Mouse (Mus musculus): ENCODE data around the gene Ccno. TPM values are rescaled to one million over a fixed set of nuclear protein-coding genes. Genes with fewer than 3 reads are reported as not detected.

Gene Ccno
- polyA plus RNA-seq, 1 experiment from 2014 or later, result 0.63 TPM

DNA sequence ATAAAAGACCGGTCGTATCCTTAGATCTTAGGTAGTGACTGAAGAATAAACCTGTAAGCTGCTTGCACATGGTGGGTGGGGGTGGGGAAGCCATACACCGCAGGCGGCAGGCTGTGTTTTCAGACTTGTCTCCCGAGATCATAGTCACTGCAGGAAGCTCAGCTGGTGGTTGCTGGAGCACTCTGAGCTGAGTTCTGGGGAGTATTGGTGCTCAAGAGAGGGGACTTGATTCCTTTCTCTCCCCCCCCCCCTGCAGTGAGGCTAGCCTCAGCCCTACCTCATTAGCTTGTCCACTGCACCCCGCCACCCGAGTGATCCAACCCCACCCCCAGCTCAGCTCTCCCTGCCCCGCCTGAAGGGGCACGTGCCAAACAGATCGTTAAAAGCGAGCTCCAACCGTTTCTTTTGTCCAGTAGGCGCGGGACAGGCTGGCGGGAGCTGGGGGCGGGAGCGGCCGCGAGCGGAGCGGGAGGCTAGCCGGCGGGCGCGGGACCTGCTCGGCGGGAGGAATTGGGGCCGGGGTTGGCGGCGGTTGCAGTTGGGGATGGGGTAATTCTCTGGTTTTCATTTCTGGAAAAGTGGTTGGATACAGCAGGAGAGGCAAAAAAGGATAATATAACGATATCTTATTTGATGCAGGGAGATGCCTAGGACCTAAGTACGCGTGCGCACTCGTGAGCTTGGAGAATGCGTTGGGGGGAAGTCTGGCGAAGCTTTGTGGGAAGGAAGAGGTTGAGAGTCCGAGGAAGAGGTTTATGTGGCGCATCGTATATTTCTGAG, 44.4 kb downstream of the Ccno start:
- under 1% methylated on average over 40 of the region's 40 CpGs for WGBS
- peaks cover 57% of the 10 kb centered on the region for H3K27me3 ChIP-seq (ENCODE audit: control insufficient read depth, insufficient read depth, low read length)
- H3K4me1 ChIP-seq (ENCODE audit: control insufficient read depth in 2 of 2, insufficient read depth in 2 of 2, low read length in 2 of 2), result peaks cover 4 to 6% of the 10 kb centered on the region in 2 experiments; a peak in 2 of 4 replicates
- ATAC-seq (ENCODE audit: insufficient number of reproducible peaks, insufficient read depth, low FRiP score, low read depth), result no peak
- H3K9ac ChIP-seq (ENCODE audit: low read length), result peak overlapping the region; percentile 61
- no peaks in the 10 kb centered on the region for H3K36me3 ChIP-seq (ENCODE audit: control insufficient read depth, insufficient read depth, low read length)
- H3K4me2 ChIP-seq (ENCODE audit: low read length), result peak overlapping the region; percentile 98
- no peaks in the 10 kb centered on the region for H3K9me3 ChIP-seq (ENCODE audit: control insufficient read depth, low read length)
- peak overlapping the region; percentile 54 to 64 for H3K4me3 ChIP-seq (ENCODE audit: control insufficient read depth in 1 of 2, insufficient read depth in 1 of 2, low read depth in 1 of 2, low read length in 2 of 2)
- H3K27ac ChIP-seq (replicated peaks in 1 of 2; ENCODE audit: control insufficient read depth in 1 of 2, insufficient read depth in 1 of 2, low read depth in 2 of 2, low read length in 2 of 2), result no peak overlapping the region

DNA sequence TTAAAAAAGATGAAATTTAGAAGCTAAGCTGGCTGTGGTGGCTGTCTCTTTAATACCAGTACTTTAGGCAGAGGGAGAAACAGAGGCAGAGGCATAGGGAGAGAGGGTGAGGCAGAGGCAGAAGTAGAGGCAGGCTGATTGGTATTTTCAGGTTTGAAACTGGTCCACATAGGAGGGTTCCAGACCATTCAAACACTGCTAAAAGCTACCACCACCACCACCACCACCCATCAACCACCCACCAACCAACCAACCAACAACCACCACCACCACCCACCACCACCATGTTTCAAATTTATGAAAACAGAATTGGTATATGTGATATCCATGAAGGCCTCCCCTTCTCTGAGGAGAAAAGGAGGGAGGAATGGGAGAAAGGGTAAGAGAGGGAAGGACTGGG, 45.2 kb downstream of the Ccno start:
- no peak overlapping the region for H3K27ac ChIP-seq (replicated peaks in 1 of 2; ENCODE audit: control insufficient read depth in 1 of 2, insufficient read depth in 1 of 2, low read depth in 2 of 2, low read length in 2 of 2)
- no peak for ATAC-seq (ENCODE audit: insufficient number of reproducible peaks, insufficient read depth, low FRiP score, low read depth)
- H3K9ac ChIP-seq (ENCODE audit: low read length), result no peak overlapping the region
- no peak overlapping the region for H3K4me2 ChIP-seq (ENCODE audit: low read length)
- H3K36me3 ChIP-seq (ENCODE audit: control insufficient read depth, insufficient read depth, low read length), result no peaks in the 10 kb centered on the region
- no peaks in the 10 kb centered on the region for H3K9me3 ChIP-seq (ENCODE audit: control insufficient read depth, low read length)
- H3K4me3 ChIP-seq (ENCODE audit: control insufficient read depth in 1 of 2, insufficient read depth in 1 of 2, low read depth in 1 of 2, low read length in 2 of 2), result no peak overlapping the region
- peaks cover 4 to 6% of the 10 kb centered on the region in 2 experiments; a peak in 2 of 4 replicates for H3K4me1 ChIP-seq (ENCODE audit: control insufficient read depth in 2 of 2, insufficient read depth in 2 of 2, low read length in 2 of 2)
- H3K27me3 ChIP-seq (ENCODE audit: control insufficient read depth, insufficient read depth, low read length), result peaks cover 57% of the 10 kb centered on the region

DNA sequence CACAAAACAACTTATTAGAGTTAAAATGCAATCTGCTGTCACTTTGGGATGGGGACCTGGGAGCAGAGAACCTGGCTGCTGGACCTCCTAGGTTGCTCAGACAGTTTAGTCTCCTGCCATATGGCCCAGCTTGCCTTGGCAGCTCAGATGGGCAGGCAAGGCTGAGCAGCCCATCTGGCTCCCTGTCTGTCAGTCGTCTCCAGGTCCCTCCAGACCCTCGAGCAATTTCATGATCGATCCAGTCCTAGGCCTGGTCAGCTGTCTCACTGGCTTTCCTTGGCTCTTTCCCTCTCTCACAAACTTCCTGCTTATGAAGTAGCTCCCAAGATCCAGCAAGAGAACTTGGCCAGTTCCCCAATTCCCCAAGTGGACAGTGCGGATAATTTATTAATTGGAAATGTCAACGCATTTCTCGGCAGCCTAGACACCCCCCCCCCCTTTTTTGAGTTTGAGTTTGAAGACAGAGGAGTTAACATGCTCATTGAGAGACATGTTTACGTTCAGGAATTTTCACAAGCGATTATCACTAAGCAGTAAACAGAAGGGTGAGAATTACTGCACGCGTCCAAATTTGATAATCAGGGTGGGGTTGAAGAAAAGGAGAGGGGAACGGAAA, 46.8 kb downstream of the Ccno start:
- no peak overlapping the region; the same call in 1 of the 2 replicates for H3K9ac ChIP-seq (ENCODE audit: low read length)
- peaks cover 4 to 6% of the 10 kb centered on the region in 2 experiments; a peak in 2 of 4 replicates for H3K4me1 ChIP-seq (ENCODE audit: control insufficient read depth in 2 of 2, insufficient read depth in 2 of 2, low read length in 2 of 2)
- H3K36me3 ChIP-seq (ENCODE audit: control insufficient read depth, insufficient read depth, low read length), result no peaks in the 10 kb centered on the region
- H3K27ac ChIP-seq (replicated peaks in 1 of 2; ENCODE audit: control insufficient read depth in 1 of 2, insufficient read depth in 1 of 2, low read depth in 2 of 2, low read length in 2 of 2), result no peak overlapping the region
- no peaks in the 10 kb centered on the region for H3K9me3 ChIP-seq (ENCODE audit: control insufficient read depth, low read length)
- ATAC-seq (ENCODE audit: insufficient number of reproducible peaks, insufficient read depth, low FRiP score, low read depth), result no peak
- H3K4me2 ChIP-seq (ENCODE audit: low read length), result peak overlapping the region; percentile 74
- WGBS, result 5% methylated on average over 11 of the region's 11 CpGs
- H3K4me3 ChIP-seq (ENCODE audit: control insufficient read depth in 1 of 2, insufficient read depth in 1 of 2, low read depth in 1 of 2, low read length in 2 of 2), result peak overlapping the region; percentile 43 to 55
- H3K27me3 ChIP-seq (ENCODE audit: control insufficient read depth, insufficient read depth, low read length), result peaks cover 50% of the 10 kb centered on the region

DNA sequence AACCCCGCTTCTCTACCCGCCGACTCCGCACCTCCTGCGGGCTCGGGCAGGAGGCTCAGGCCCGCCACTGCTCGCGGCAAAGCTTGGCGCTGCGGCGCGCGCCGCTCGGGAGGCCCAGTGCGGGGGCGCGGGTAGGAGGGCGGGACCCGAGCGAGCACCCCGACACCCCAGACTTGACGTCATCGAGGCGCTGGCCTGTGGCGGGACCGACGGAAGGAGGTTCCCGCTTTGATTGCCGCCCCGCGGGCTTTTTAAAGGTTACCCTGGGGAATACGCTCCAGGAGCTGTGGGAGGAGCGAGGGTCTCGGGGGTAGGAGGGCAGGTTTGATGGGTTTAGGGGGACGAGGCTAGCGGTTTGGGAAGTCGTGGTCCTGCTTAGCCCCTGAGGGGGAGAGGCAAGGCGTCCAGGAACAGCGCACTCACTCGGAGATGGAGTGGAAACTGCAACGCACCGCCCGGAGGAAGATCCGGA, 47.4 kb downstream of the Ccno start, which contains the start of gene Cdc20b:
Gene Cdc20b, plus strand, starts transcription at position 162 of the 472 bp plus-strand sequence.
- Histone ChIP-seq H3K9me3 (ENCODE audit: control insufficient read depth, low read length) (no peaks in the 10 kb centered on the region), H3K9ac (ENCODE audit: low read length) (peak within 1 kb of the TSS; percentile 28; the same call in 1 of the 2 replicates), H3K27ac (replicated peaks in 1 of 2; ENCODE audit: control insufficient read depth in 1 of 2, insufficient read depth in 1 of 2, low read depth in 2 of 2, low read length in 2 of 2) (no peak within 1 kb of the TSS), H3K4me1 (ENCODE audit: control insufficient read depth in 2 of 2, insufficient read depth in 2 of 2, low read length in 2 of 2) (peaks cover 4 to 6% of the 10 kb centered on the region in 2 experiments; a peak in 2 of 4 replicates), H3K36me3 (ENCODE audit: control insufficient read depth, insufficient read depth, low read length) (no peaks in the 10 kb centered on the region), H3K4me2 (ENCODE audit: low read length) (peak within 1 kb of the TSS; percentile 74), H3K4me3 (ENCODE audit: control insufficient read depth in 1 of 2, insufficient read depth in 1 of 2, low read depth in 1 of 2, low read length in 2 of 2) (peak within 1 kb of the TSS; percentile 43 to 55), H3K27me3 (ENCODE audit: control insufficient read depth, insufficient read depth, low read length) (peaks cover 46% of the 10 kb centered on the region)
- WGBS, result under 1% methylated on average over 46 of the region's 46 CpGs
- ATAC-seq (ENCODE audit: insufficient number of reproducible peaks, insufficient read depth, low FRiP score, low read depth), result no peak

DNA sequence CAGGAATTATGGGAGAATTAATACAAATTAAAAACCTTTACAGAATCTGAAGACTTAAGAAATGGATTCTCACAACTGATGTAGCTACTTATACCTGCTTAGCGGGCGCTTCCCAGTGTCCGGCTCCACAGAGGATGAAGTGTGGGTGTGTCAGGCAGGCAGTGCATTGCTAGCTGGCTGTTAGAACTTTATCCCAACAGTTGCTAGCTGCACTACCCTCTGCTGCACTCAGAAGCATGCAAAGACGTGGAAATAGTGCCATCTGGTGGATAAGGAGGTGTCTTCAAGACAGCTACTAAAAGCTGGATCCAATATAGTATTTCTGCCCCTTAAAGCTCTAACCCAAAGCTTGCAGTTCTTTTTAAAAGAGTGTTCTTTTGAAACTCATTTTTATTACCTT, 48.2 kb downstream of the Ccno start:
- no peaks in the 10 kb centered on the region for H3K36me3 ChIP-seq (ENCODE audit: control insufficient read depth, insufficient read depth, low read length)
- H3K27ac ChIP-seq (replicated peaks in 1 of 2; ENCODE audit: control insufficient read depth in 1 of 2, insufficient read depth in 1 of 2, low read depth in 2 of 2, low read length in 2 of 2), result no peak overlapping the region
- peak overlapping the region in 1 of 2 experiments; percentile 43; a peak in 2 of 4 replicates for H3K4me3 ChIP-seq (ENCODE audit: control insufficient read depth in 1 of 2, insufficient read depth in 1 of 2, low read depth in 1 of 2, low read length in 2 of 2)
- whole genome bisulfite sequencing, result 2% methylated on average over 4 of the region's 4 CpGs
- H3K4me1 ChIP-seq (ENCODE audit: control insufficient read depth in 2 of 2, insufficient read depth in 2 of 2, low read length in 2 of 2), result peaks cover 4 to 6% of the 10 kb centered on the region in 2 experiments; a peak in 2 of 4 replicates
- peak overlapping the region; percentile 74 for H3K4me2 ChIP-seq (ENCODE audit: low read length)
- no peaks in the 10 kb centered on the region for H3K9me3 ChIP-seq (ENCODE audit: control insufficient read depth, low read length)
- ATAC-seq (ENCODE audit: insufficient number of reproducible peaks, insufficient read depth, low FRiP score, low read depth), result peak; percentile 80; the same call in 1 of the 2 replicates
- H3K9ac ChIP-seq (ENCODE audit: low read length), result no peak overlapping the region
- peaks cover 44% of the 10 kb centered on the region for H3K27me3 ChIP-seq (ENCODE audit: control insufficient read depth, insufficient read depth, low read length)

MicroRNAs within 50 kb of the gene (microRNA counts, 519-probe panel; counts per million panel counts)
- microRNA mmu-miR-449a (322 counts per million, percentile 70 among the panel's probes with 10 or more counts), microRNA mmu-miR-449b (322 counts per million, percentile 70 among the panel's probes with 10 or more counts), microRNA mmu-miR-449c (322 counts per million, percentile 70 among the panel's probes with 10 or more counts)

Small RNA genes lying within 50 kb of the gene (microRNA-seq; reads per million reads assigned to microRNA genes)
- gene Mir449a (19.0 reads per million, percentile 30 among the genes with 10 or more reads in this experiment), gene Mir449b (not detected), gene Mir449c (not detected)

Other genes with a start within 250 kb of the Ccno start
- gene Plpp1, start 187.0 kb upstream of the Ccno start, polyA plus RNA-seq (2014; fragmentation: Nextera tagmentation; extraction: Ambion mirVana), result 45.2 and 56.6 TPM in 2 replicates
- gene Mtrex, start 60.4 kb upstream of the Ccno start, polyA plus RNA-seq (2014; fragmentation: Nextera tagmentation; extraction: Ambion mirVana), result 46.2 and 48.6 TPM in 2 replicates
- 11.8 and 16.7 TPM in 2 replicates for gene Dhx29, start 60.3 kb upstream of the Ccno start, polyA plus RNA-seq (2014; fragmentation: Nextera tagmentation; extraction: Ambion mirVana)
- not detected in 2 replicates for gene Mcidas, start 6.0 kb downstream of the Ccno start, polyA plus RNA-seq (2014; fragmentation: Nextera tagmentation; extraction: Ambion mirVana)
- 0.12 TPM in 1 of 2 replicates, not detected in the other for gene Cdc20b, start 47.3 kb downstream of the Ccno start, polyA plus RNA-seq (2014; fragmentation: Nextera tagmentation; extraction: Ambion mirVana)
- gene Gpx8, start 58.6 kb downstream of the Ccno start, polyA plus RNA-seq (2014; fragmentation: Nextera tagmentation; extraction: Ambion mirVana), result 126 and 147 TPM in 2 replicates
- not detected in 2 replicates for gene Gzma, start 113.2 kb downstream of the Ccno start, polyA plus RNA-seq (2014; fragmentation: Nextera tagmentation; extraction: Ambion mirVana)
- gene Esm1, start 221.9 kb downstream of the Ccno start, polyA plus RNA-seq (2014; fragmentation: Nextera tagmentation; extraction: Ambion mirVana), result 0.82 and 1.1 TPM in 2 replicates
- gene Gzmk, start 238.1 kb downstream of the Ccno start, polyA plus RNA-seq (2014; fragmentation: Nextera tagmentation; extraction: Ambion mirVana), result not detected in 2 replicates